Mouse (Mus musculus): ENCODE data around the gene Negr1. TPM values are rescaled to one million over a fixed set of nuclear protein-coding genes. Genes with fewer than 3 reads are reported as not detected.

The Negr1 gene
- total and polyA plus RNA-seq, 3 experiments, result not detected

DNA sequence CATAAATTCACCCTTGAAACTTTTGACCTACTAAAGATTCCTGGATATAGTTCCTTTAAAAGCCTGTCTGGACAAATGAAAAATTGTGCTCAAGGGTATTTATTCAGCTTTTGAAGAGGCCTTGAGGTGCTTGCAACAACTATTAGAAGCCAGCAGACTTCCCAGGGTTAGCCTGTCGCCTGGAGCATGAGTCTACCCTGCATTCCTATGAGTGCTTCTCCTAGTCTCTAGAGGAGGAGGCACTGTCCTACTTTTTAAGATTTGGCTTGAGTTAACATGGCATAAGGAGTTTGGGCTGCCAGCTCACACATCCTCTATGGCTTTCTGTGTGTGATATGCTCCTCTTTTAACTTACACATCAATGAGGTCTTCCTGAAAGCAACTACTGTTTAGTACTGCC, 315.0 kb downstream of the Negr1 start:
- Histone ChIP-seq H3K79me2 (replicated peaks; ENCODE audit: control insufficient read depth, extremely low read depth, insufficient read depth, poor library complexity, severe bottlenecking) (no peaks in the 10 kb centered on the region), H3K27me3 (replicated peaks) (no peaks in the 10 kb centered on the region), H3K9me3 (replicated peaks; ENCODE audit: low read length) (peaks cover 17% of the 10 kb centered on the region), H3K4me1 (ENCODE audit: control insufficient read depth in 1 of 2, insufficient read depth in 2 of 2) (no peaks in the 10 kb centered on the region), H3K9ac (ENCODE audit: insufficient read depth, low read depth) (no peak overlapping the region), H3K4me2 (ENCODE audit: insufficient read depth, low read depth, poor library complexity, severe bottlenecking) (no peak overlapping the region), H3K27ac (ENCODE audit: insufficient read depth, low read depth) (no peak overlapping the region), H3K36me3 (replicated peaks in 1 of 2; ENCODE audit: control insufficient read depth in 1 of 2, insufficient read depth in 1 of 2, low read length in 1 of 2) (no peaks in the 10 kb centered on the region), H3K4me3 (replicated peaks in 1 of 3; ENCODE audit: low read depth in 2 of 3, low read length in 2 of 3, poor library complexity in 1 of 3) (no peak overlapping the region)
- in situ Hi-C loops (cut with MboI; ENCODE audit: low pct_ligation_motif_present, low pct_unique_long_range_greater_than_20kb, low sequenced_read_pairs) (no loop called here), dilution Hi-C loops (cut with MboI; ENCODE audit: extremely low pct_ligation_motif_present, extremely low pct_unique_long_range_greater_than_20kb, low sequenced_read_pairs) (no loop called here)
- TF ChIP-seq MYC (IDR thresholded peaks at IDR 0.05; ENCODE audit: low read depth, low read length) (no peak), RAD21 (IDR thresholded peaks at IDR 0.05; ENCODE audit: low read depth, low read length) (no peak), TCF12 (IDR thresholded peaks at IDR 0.05; ENCODE audit: low read depth, low read length) (no peak), SMC3 (IDR thresholded peaks at IDR 0.05; ENCODE audit: low read depth, low read length) (no peak), USF1 (IDR thresholded peaks at IDR 0.05; ENCODE audit: low read depth, low read length) (no peak), ZC3H11A (IDR thresholded peaks at IDR 0.05; ENCODE audit: low read depth, low read length) (no peak), PAX5 (IDR thresholded peaks at IDR 0.05; ENCODE audit: low read length) (no peak), NELFE (IDR thresholded peaks at IDR 0.05; ENCODE audit: low read depth, low read length) (no peak), CHD2 (IDR thresholded peaks at IDR 0.05; ENCODE audit: low read length) (no peak), TBP (conservative IDR thresholded peaks at IDR 0.05; ENCODE audit: low read depth, low read length) (no peak), UBTF (IDR thresholded peaks at IDR 0.05; ENCODE audit: low read depth, low read length) (no peak), MAFK (IDR thresholded peaks at IDR 0.05; ENCODE audit: insufficient replicate concordance, low read length) (no peak), ZKSCAN1 (IDR thresholded peaks at IDR 0.05; ENCODE audit: borderline replicate concordance, low read depth, low read length) (no peak)
- DNase-seq (ENCODE audit: extremely low read depth), result no peak

- H3K9me3 ChIP-seq (replicated peaks; ENCODE audit: low read length), result peaks cover 15% of the 10 kb centered on the region
- no peaks in the 10 kb centered on the region for H3K27me3 ChIP-seq (replicated peaks)
- no peaks in the 10 kb centered on the region for H3K4me1 ChIP-seq (ENCODE audit: control insufficient read depth in 1 of 2, insufficient read depth in 2 of 2)
- H3K9ac ChIP-seq (ENCODE audit: insufficient read depth, low read depth), result no peak overlapping the region
- dilution Hi-C loops (cut with MboI; ENCODE audit: extremely low pct_ligation_motif_present, extremely low pct_unique_long_range_greater_than_20kb, low sequenced_read_pairs), result no loop called here
- H3K79me2 ChIP-seq (replicated peaks; ENCODE audit: control insufficient read depth, extremely low read depth, insufficient read depth, poor library complexity, severe bottlenecking), result no peaks in the 10 kb centered on the region
- DNase-seq (ENCODE audit: extremely low read depth), result no peak
- in situ Hi-C loops (cut with MboI; ENCODE audit: low pct_ligation_motif_present, low pct_unique_long_range_greater_than_20kb, low sequenced_read_pairs), result no loop called here
- H3K4me2 ChIP-seq (ENCODE audit: insufficient read depth, low read depth, poor library complexity, severe bottlenecking), result no peak overlapping the region
- H3K27ac ChIP-seq (ENCODE audit: insufficient read depth, low read depth), result no peak overlapping the region
- TF ChIP-seq USF1 (IDR thresholded peaks at IDR 0.05; ENCODE audit: low read depth, low read length) (no peak), ZKSCAN1 (IDR thresholded peaks at IDR 0.05; ENCODE audit: borderline replicate concordance, low read depth, low read length) (no peak), PAX5 (IDR thresholded peaks at IDR 0.05; ENCODE audit: low read length) (no peak), IRF4 (IDR thresholded peaks at IDR 0.05; ENCODE audit: low read depth, low read length) (no peak), SMC3 (IDR thresholded peaks at IDR 0.05; ENCODE audit: low read depth, low read length) (no peak), GABPA (IDR thresholded peaks at IDR 0.05; ENCODE audit: insufficient replicate concordance, low read depth, low read length) (no peak), ZMIZ1 (IDR thresholded peaks at IDR 0.05; ENCODE audit: low read depth, low read length) (no peak)
- H3K4me3 ChIP-seq (replicated peaks in 1 of 3; ENCODE audit: low read depth in 2 of 3, low read length in 2 of 3, poor library complexity in 1 of 3), result no peak overlapping the region
- H3K36me3 ChIP-seq (replicated peaks in 1 of 2; ENCODE audit: control insufficient read depth in 1 of 2, insufficient read depth in 1 of 2, low read length in 1 of 2), result no peaks in the 10 kb centered on the region
Measured at GRCm38 (mm10) chr3:156882129-156882528, 320.5 kb downstream of the Negr1 start.
